Mouse (Mus musculus): ENCODE results near the gene H2afz.

GRCm38 (mm10) chr3:137856061-137856460, 8.2 kb upstream of the H2afz start:
- TF ChIP-seq CTCF (IDR thresholded peaks at IDR 0.05; ENCODE audit: borderline replicate concordance, control insufficient read depth, extremely low read depth, insufficient read depth, low read length, poor library complexity) (no peak), POLR2A (IDR thresholded peaks at IDR 0.05; ENCODE audit: control insufficient read depth, extremely low read depth, insufficient read depth, low read length, poor library complexity) (no peak)
